Mouse (Mus musculus) spleen, postnatal 36 days (tissue): ENCODE measurements around the gene Gm11037.

Source experiments
- DNase-seq, 2 experiments: peaks; one replicate each; pipeline ENCODE4 v3.0.0; 2022; ENCODE audit warnings: low spot score in 2 of 2, mixed read lengths in 1 of 2

Gm11037 gene

GRCm38 (mm10) chr2:131128636-131129157, 4.6 kb upstream of the Gm11037 start:
- no peak for DNase-seq

- no peak for DNase-seq
Observed at GRCm38 (mm10) chr2:131129836-131130235, 3.5 kb upstream of the Gm11037 start.

GRCm38 (mm10) chr2:131130849-131131248, 2.4 kb upstream of the Gm11037 start:
- no peak for DNase-seq

GRCm38 (mm10) chr2:131132111-131132888, 997 bp upstream of the Gm11037 start:
- DNase-seq: no peak

- DNase-seq: no peak
Observed at GRCm38 (mm10) chr2:131134381-131134780, 1.1 kb downstream of the Gm11037 start.

GRCm38 (mm10) chr2:131134826-131135400, 1.6 kb downstream of the Gm11037 start:
- DNase-seq: no peak

DNA sequence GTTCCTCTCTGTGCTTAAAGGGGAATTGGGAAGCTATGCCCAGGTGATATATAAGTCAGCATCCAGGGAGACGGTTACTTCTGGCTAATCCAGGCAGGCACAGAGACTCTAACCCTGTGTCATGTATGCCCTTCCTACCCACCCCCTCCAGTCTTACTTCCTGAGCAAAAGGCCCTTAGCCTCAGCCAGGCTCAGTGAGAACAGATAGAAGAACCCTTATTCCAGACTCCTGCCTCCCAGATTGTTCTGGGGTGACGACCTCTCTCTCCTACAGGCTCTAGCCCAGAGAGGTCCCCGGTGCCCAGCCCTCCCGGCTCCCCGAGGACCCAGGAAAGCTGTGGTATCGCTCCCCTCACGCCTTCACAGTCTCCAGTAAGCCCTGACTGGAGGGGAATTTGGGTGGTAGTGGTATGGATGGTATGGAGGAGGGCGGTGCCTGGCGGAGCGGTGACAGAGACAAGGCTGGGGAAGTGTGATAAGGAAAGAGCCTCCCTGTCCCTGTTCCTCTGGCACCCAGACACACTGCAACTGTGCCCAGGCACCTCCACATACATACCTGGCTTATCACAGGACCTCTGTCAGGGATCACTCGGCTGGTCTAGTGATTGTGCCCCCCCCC, 2.3 kb downstream of the Gm11037 start:
- DNase-seq: peak; percentile 61 to 74

- no peak for DNase-seq
Observed at GRCm38 (mm10) chr2:131138296-131138695, 5.0 kb downstream of the Gm11037 start.

DNA sequence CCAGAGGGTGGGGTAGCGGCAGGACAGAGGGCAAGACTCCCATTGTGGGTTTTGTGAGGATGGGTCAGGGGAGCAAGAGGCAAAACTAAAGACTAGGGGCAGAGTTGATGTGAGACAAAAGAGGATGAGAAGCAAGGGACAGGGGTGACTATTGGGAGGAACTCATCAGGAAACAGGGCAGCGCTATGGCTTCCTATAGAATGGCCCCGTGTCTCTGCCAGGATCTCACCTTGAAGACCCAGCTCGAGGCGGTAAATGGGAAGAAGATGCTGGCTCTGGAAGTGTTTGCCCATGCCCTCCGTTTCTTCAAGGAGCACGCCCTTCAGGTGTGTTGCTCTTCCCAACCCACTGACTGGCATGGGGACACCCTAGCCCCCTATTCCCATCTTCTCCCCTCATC, 5.5 kb downstream of the Gm11037 start:
- DNase-seq: no peak

DNA sequence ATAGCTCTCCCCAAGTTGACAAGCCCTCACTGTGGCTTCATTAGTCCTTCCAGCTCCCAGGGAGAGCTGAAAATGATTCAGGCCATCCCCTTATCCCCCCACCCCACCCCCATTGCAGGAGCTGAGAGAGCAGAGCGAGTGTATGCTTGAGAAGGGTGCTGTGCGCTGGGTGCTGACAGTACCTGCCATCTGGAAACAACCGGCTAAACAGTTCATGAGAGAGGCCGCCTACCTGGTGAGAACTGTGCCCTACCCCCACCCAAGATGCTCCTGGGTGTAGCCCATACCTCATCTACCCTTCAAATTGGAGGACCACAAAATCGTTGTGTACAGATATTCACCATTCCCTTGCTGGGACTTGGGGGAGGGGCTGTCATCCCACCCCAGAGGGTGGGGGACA, 6.0 kb downstream of the Gm11037 start:
- DNase-seq: no peak

- no peak for DNase-seq
Observed at GRCm38 (mm10) chr2:131139886-131140532, 6.7 kb downstream of the Gm11037 start.

DNA sequence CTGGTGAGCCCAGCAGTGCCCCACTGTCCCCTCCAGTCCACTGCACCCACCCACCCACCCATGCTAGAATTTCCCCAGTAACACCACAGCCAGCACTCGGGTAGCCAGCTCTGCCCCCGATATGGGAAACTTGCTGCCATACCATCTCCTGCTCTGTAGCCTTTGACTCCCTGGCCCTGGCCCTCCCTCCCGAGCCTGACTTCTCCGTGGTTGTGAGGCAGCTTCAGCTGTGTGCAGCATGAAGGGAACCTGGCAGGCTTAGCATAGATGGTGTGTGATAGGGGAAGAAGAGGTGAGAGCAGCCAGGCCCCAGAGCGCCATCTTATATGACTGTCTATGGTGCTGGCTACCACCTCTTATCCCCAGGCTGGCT, 7.2 kb downstream of the Gm11037 start:
- no peak for DNase-seq

DNA sequence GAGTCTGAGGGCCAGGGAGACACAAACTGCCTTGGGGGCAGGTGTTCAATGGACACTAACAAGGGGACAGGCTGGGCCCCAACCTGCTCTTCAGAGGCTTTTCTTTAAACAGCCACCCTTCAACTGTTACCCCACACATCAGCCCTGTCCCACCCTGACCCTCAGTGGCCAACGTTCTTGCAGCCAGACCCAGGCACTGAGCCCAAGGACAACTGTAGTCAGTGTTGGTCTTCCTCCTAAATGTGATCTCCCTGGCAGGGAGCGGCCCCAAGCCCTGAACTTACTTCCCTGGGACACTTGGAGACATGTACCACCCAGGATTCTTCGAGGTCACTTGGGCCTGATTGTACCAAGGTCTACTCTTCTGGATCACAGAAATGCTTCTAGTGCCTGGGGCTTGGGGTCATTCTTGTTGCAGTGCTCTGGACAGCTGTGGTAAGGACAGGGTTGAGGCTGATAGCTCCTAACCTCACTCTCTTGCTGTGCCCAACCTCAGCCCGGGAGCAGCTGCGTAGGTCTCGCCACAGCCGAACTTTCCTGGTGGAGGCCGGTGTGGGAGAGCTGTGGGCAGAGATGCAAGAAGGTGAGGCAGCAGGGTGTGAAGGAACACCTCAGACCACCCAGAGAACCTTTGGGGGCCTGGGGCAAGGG, 8.2 kb downstream of the Gm11037 start:
- DNase-seq: no peak

GRCm38 (mm10) chr2:131142592-131142991, 9.3 kb downstream of the Gm11037 start:
- DNase-seq: peak; percentile 56 to 60

- no peak for DNase-seq
Observed at GRCm38 (mm10) chr2:131143007-131143780, 9.9 kb downstream of the Gm11037 start.

GRCm38 (mm10) chr2:131145121-131145520, 11.8 kb downstream of the Gm11037 start:
- no peak for DNase-seq

- DNase-seq: no peak
Observed at GRCm38 (mm10) chr2:131145536-131145935, 12.2 kb downstream of the Gm11037 start.

GRCm38 (mm10) chr2:131146193-131147042, 13.1 kb downstream of the Gm11037 start:
- DNase-seq: no peak

GRCm38 (mm10) chr2:131147043-131147365, 13.7 kb downstream of the Gm11037 start:
- no peak for DNase-seq
